Mouse (Mus musculus) small intestine, adult 2 months (tissue): ENCODE data around the gene Adap1. TPM values are rescaled to one million over a fixed set of nuclear protein-coding genes. Genes with fewer than 3 reads are reported as not detected.
"Not testable (repeated sequence)": the region's sequence is repeated elsewhere in the genome, so short reads cannot be mapped to it uniquely, and the experiment has no call there.

ENCODE experiments used
- H3K27ac ChIP-seq: fragments of 200-500 bp; 2 replicates; pipeline ENCODE4 v1.5.1; 2012; ENCODE audit warnings: low read depth, low read length, control low read depth, inconsistent platforms; ENCODE audit not compliant: insufficient read depth
- H3K27me3 ChIP-seq: fragments of 200-500 bp; 2 replicates; pipeline ENCODE4 v1.6.1; 2012; ENCODE audit warnings: mild to moderate bottlenecking, moderate library complexity, low read length, inconsistent platforms; ENCODE audit not compliant: control insufficient read depth, insufficient read depth
- H3K36me3 ChIP-seq: fragments of 200-500 bp; 2 replicates; pipeline ENCODE4 v1.6.1; 2012; ENCODE audit warnings: mild to moderate bottlenecking, low read length, control low read depth, inconsistent platforms; ENCODE audit not compliant: control insufficient read depth, insufficient read depth
- H3K4me1 ChIP-seq: fragments of 200-500 bp; 2 replicates; pipeline ENCODE4 v1.6.1; 2012; ENCODE audit warnings: low read length, inconsistent platforms, mixed read lengths; ENCODE audit not compliant: control insufficient read depth, insufficient read depth, insufficient read length
- H3K4me3 ChIP-seq: fragments of 200-500 bp; 2 replicates; pipeline ENCODE4 v1.5.1; 2012; ENCODE audit warnings: low read depth, mild to moderate bottlenecking, control low read depth, inconsistent platforms, low read length, moderate library complexity
- CTCF ChIP-seq: fragments of 200-500 bp; IDR thresholded peaks from 2 replicates; pipeline ENCODE4 v1.5.1; 2012; ENCODE audit warnings: low read depth, mild to moderate bottlenecking, control low read depth, inconsistent platforms, low read length, moderate library complexity, mixed read lengths; ENCODE audit not compliant: insufficient replicate concordance, insufficient read length; ENCODE audit errors: extremely low read depth
- POLR2A ChIP-seq: fragments of 200-500 bp; IDR thresholded peaks from 2 replicates; pipeline ENCODE4 v1.6.1; 2012; ENCODE audit warnings: low read depth, mild to moderate bottlenecking, control low read depth, inconsistent platforms, low read length, moderate library complexity
- WGBS: fragments of 180-500 bp; shearing (Covaris S2); methylation state at CpG from one replicate; pipeline ENCODE4 v1.1.7; 2018; 5-methylcytosine and 5-hydroxymethylcytosine counted together
- polyA plus RNA-seq: library from polyadenylated mRNA; depleted of rRNA; stranded (reverse); fragments of >200 nt; gene quantifications from 2 replicates; pipeline ENCODE4 v1.2.3, GENCODE M21; 2012

Adap1 gene
- polyA plus RNA-seq, 1 experiment: 234 TPM

GRCm38 (mm10) chr5:139338403-139338802 lies 13.0 kb upstream of the Adap1 start:
- WGBS: 32% methylated on average over 3 of the region's 3 CpGs
- TF ChIP-seq CTCF (no peak), POLR2A (no peak)
- peaks cover 43% of the 10 kb centered on the region for H3K36me3 ChIP-seq
- no peak overlapping the region for H3K27ac ChIP-seq
- no peaks in the 10 kb centered on the region for H3K27me3 ChIP-seq
- peaks cover 12% of the 10 kb centered on the region for H3K4me1 ChIP-seq
- no peak overlapping the region for H3K4me3 ChIP-seq

- WGBS: 79% methylated on average over 13 of the region's 13 CpGs
- no peak for TF ChIP-seq POLR2A
- no peak for TF ChIP-seq CTCF
- no peak overlapping the region for H3K27ac ChIP-seq
These were observed 12.5 kb upstream of the Adap1 start for GRCm38 (mm10) chr5:139337826-139338370.

GRCm38 (mm10) chr5:139335634-139336033 lies 10.2 kb upstream of the Adap1 start:
- TF ChIP-seq CTCF (no peak), POLR2A (no peak)
- whole genome bisulfite sequencing: 86% methylated on average over 4 of the region's 4 CpGs
- H3K36me3 ChIP-seq: peaks cover 31% of the 10 kb centered on the region

More at GRCm38 (mm10) chr5:139337826-139338370, 12.5 kb upstream of the Adap1 start:
- Histone ChIP-seq H3K27me3 (no peaks in the 10 kb centered on the region), H3K4me3 (no peak overlapping the region), H3K4me1 (peaks cover 18% of the 10 kb centered on the region), H3K36me3 (peaks cover 43% of the 10 kb centered on the region)

GRCm38 (mm10) chr5:139334394-139334793 lies 9.0 kb upstream of the Adap1 start:
- Histone ChIP-seq H3K36me3 (peaks cover 22% of the 10 kb centered on the region), H3K4me1 (peaks cover 27% of the 10 kb centered on the region)
- H3K27ac ChIP-seq, H3K27me3 ChIP-seq, H3K4me3 ChIP-seq: not testable (repeated sequence)
- 89% methylated on average over 10 of the region's 10 CpGs for WGBS

More at GRCm38 (mm10) chr5:139335634-139336033, 10.2 kb upstream of the Adap1 start:
- Histone ChIP-seq H3K27me3 (no peaks in the 10 kb centered on the region), H3K4me3 (no peak overlapping the region), H3K27ac (no peak overlapping the region), H3K4me1 (peaks cover 29% of the 10 kb centered on the region)

GRCm38 (mm10) chr5:139333301-139334013 lies 8.0 kb upstream of the Adap1 start:
- Histone ChIP-seq H3K4me1 (peaks cover 24% of the 10 kb centered on the region), H3K36me3 (peaks cover 18% of the 10 kb centered on the region), H3K4me3 (peak overlapping the region; percentile 30), H3K27ac (peak overlapping the region; percentile 91), H3K27me3 (no peaks in the 10 kb centered on the region)
- WGBS: 36% methylated on average over 16 of the region's 16 CpGs
- TF ChIP-seq POLR2A (no peak), CTCF (peak; percentile 53; the same call in 1 of the 2 replicates)

GRCm38 (mm10) chr5:139332590-139333272 lies 7.3 kb upstream of the Adap1 start:
- TF ChIP-seq POLR2A: peak; percentile 71; the same call in 1 of the 2 replicates
- no peak for TF ChIP-seq CTCF
- Histone ChIP-seq H3K27me3 (no peaks in the 10 kb centered on the region), H3K27ac (peak overlapping the region; percentile 91)

GRCm38 (mm10) chr5:139331742-139332141 lies 6.3 kb upstream of the Adap1 start:
- TF ChIP-seq POLR2A (0 out of 2 replicates have a peak, but pooled peaks have one; percentile 18), CTCF (peak; percentile 97)
- peaks cover 22% of the 10 kb centered on the region for H3K4me1 ChIP-seq
- H3K4me3 ChIP-seq: no peak overlapping the region
- H3K27ac ChIP-seq: peak overlapping the region; percentile 91
- no peaks in the 10 kb centered on the region for H3K27me3 ChIP-seq
- H3K36me3 ChIP-seq: peaks cover 5% of the 10 kb centered on the region
- WGBS: 7% methylated on average over 8 of the region's 8 CpGs

More at GRCm38 (mm10) chr5:139332590-139333272, 7.3 kb upstream of the Adap1 start:
- peak overlapping the region; percentile 30 for H3K4me3 ChIP-seq
- peaks cover 22% of the 10 kb centered on the region for H3K4me1 ChIP-seq
- 34% methylated on average over 8 of the region's 8 CpGs for WGBS
- peaks cover 13% of the 10 kb centered on the region for H3K36me3 ChIP-seq
